Mouse (Mus musculus): ENCODE measurements at regions not wholly inside any gene's neighbourhood (a gene's known extent, or its start where the extent isn't known, plus 50 kb on each side); places are given as distances from the start of the nearest gene placed in this dataset.

GRCm38 (mm10) chr2:56119368-56119767 is 683.6 kb downstream of the Kcnj3 start:
- no peak for TF ChIP-seq CTCF (IDR thresholded peaks at IDR 0.05; ENCODE audit: insufficient read depth, low read depth, low read length)
- TF ChIP-seq POLR2A (IDR thresholded peaks at IDR 0.05; ENCODE audit: insufficient read depth, low read depth, low read length) = no peak

All from olfactory bulb, adult 2 months (tissue).